Mouse (Mus musculus) ES-Bruce4 (cell line): Measurements from ENCODE around the gene Cfdp1.

Source experiments
- CTCF ChIP-seq: IDR thresholded peaks from one replicate; pipeline ENCODE4 v1.8.1; 2011; ENCODE audit warnings: low read depth, low read length
- EP300 ChIP-seq: IDR thresholded peaks from 2 replicates; pipeline ENCODE4 v1.6.1; 2011; ENCODE audit warnings: low read depth, low read length; ENCODE audit not compliant: insufficient read depth

- no peak for TF ChIP-seq EP300
- TF ChIP-seq CTCF: no peak
Measured at GRCm38 (mm10) chr8:111810656-111811336, 43.3 kb downstream of the Cfdp1 start.
